Mouse (Mus musculus) midbrain, embryonic 11.5 days (tissue): ENCODE data around the gene Rmi1. TPM values are rescaled to one million over a fixed set of nuclear protein-coding genes. Genes with fewer than 3 reads are reported as not detected.

Source experiments
- ATAC-seq: fragments of 200-750 bp; cut with Nextera tagmentation; 2 replicates; pipeline ENCODE4 v1.8.0; 2017; ENCODE audit warnings: moderate TSS enrichment, moderate library complexity; ENCODE audit not compliant: low FRiP score
- DNase-seq: peaks from one replicate; pipeline ENCODE4 v3.0.0; 2015; ENCODE audit warnings: low spot score; ENCODE audit errors: missing footprints
- H3K27ac ChIP-seq: fragments of 300-500 bp; sonication (generic); 2 replicates; pipeline ENCODE4 v1.5.1; 2014; ENCODE audit warnings: low read depth, low read length
- H3K27me3 ChIP-seq: fragments of 300-500 bp; sonication (generic); 2 replicates; pipeline ENCODE4 v1.6.1; 2014; ENCODE audit warnings: mild to moderate bottlenecking, low read length, moderate library complexity, mixed read lengths; ENCODE audit not compliant: control insufficient read depth, insufficient read depth
- H3K36me3 ChIP-seq: fragments of 300-500 bp; sonication (generic); 2 replicates; pipeline ENCODE4 v1.6.1; 2014; ENCODE audit warnings: mild to moderate bottlenecking, low read length, moderate library complexity, mixed read lengths; ENCODE audit not compliant: control insufficient read depth, insufficient read depth
- H3K4me1 ChIP-seq: fragments of 300-500 bp; sonication (generic); 2 replicates; pipeline ENCODE4 v1.6.1; 2014; ENCODE audit warnings: low read length; ENCODE audit not compliant: control insufficient read depth, insufficient read depth
- H3K4me2 ChIP-seq: fragments of 300-500 bp; sonication (generic); 2 replicates; pipeline ENCODE4 v1.6.1; 2014; ENCODE audit warnings: mild to moderate bottlenecking, moderate library complexity
- H3K4me3 ChIP-seq: fragments of 300-500 bp; sonication (generic); 2 replicates; pipeline ENCODE4 v1.5.1; 2014; ENCODE audit warnings: low read depth, low read length
- H3K9ac ChIP-seq: fragments of 300-500 bp; sonication (generic); 2 replicates; pipeline ENCODE4 v1.6.1; 2014; ENCODE audit warnings: low read length
- H3K9me3 ChIP-seq: fragments of 300-500 bp; sonication (generic); 2 replicates; pipeline ENCODE4 v1.6.1; 2016; ENCODE audit warnings: low read length; ENCODE audit not compliant: control insufficient read depth
- WGBS: fragments of 180-500 bp; shearing (Covaris S2); extraction: QIAGEN DNeasy Blood & Tissue Kit; methylation state at CpG from one replicate; pipeline ENCODE4 v1.1.7; 2014; 5-methylcytosine and 5-hydroxymethylcytosine counted together
- polyA plus RNA-seq: library from polyadenylated mRNA; unstranded; fragments of >200 nt; fragmentation: Nextera tagmentation; extraction: Ambion mirVana; gene quantifications from 2 replicates; pipeline ENCODE4 v1.2.1, GENCODE M21; 2014

Gene Rmi1
- polyA plus RNA-seq, 1 experiment from 2014 or later, result 34.1 TPM

GRCm38 (mm10) chr13:58368835-58369234 is 33.2 kb upstream of the Rmi1 start:
- no peak overlapping the region for H3K27ac ChIP-seq
- no peaks in the 10 kb centered on the region for H3K9me3 ChIP-seq
- H3K4me3 ChIP-seq, result no peak overlapping the region
- no peak overlapping the region for H3K9ac ChIP-seq
- no peaks in the 10 kb centered on the region for H3K4me1 ChIP-seq
- H3K36me3 ChIP-seq, result no peaks in the 10 kb centered on the region
- WGBS, result 80% methylated on average over 4 of the region's 4 CpGs
- ATAC-seq, result no peak
- no peak for DNase-seq
- H3K27me3 ChIP-seq, result no peaks in the 10 kb centered on the region
- H3K4me2 ChIP-seq, result no peak overlapping the region

GRCm38 (mm10) chr13:58372278-58373152 is 29.5 kb upstream of the Rmi1 start:
- H3K9me3 ChIP-seq, result no peaks in the 10 kb centered on the region
- DNase-seq, result no peak
- H3K27me3 ChIP-seq, result no peaks in the 10 kb centered on the region
- H3K4me3 ChIP-seq, result no peak overlapping the region
- H3K36me3 ChIP-seq, result no peaks in the 10 kb centered on the region
- H3K9ac ChIP-seq, result no peak overlapping the region
- no peaks in the 10 kb centered on the region for H3K4me1 ChIP-seq
- H3K27ac ChIP-seq, result no peak overlapping the region
- H3K4me2 ChIP-seq, result no peak overlapping the region
- ATAC-seq, result no peak
- WGBS, result 85% methylated on average over 5 of the region's 5 CpGs

GRCm38 (mm10) chr13:58373153-58373470 is 28.9 kb upstream of the Rmi1 start:
- Histone ChIP-seq H3K27ac (no peak overlapping the region), H3K9ac (no peak overlapping the region), H3K9me3 (no peaks in the 10 kb centered on the region), H3K4me1 (no peaks in the 10 kb centered on the region), H3K27me3 (no peaks in the 10 kb centered on the region), H3K36me3 (no peaks in the 10 kb centered on the region), H3K4me2 (no peak overlapping the region), H3K4me3 (no peak overlapping the region)
- no peak for ATAC-seq
- DNase-seq, result no peak
- 93% methylated on average over 2 of the region's 2 CpGs for WGBS

GRCm38 (mm10) chr13:58384371-58384770 is 17.7 kb upstream of the Rmi1 start:
- Histone ChIP-seq H3K27ac (no peak overlapping the region), H3K9me3 (peaks cover 22% of the 10 kb centered on the region), H3K4me3 (peak overlapping the region; percentile 77), H3K27me3 (no peaks in the 10 kb centered on the region), H3K4me2 (peak overlapping the region; percentile 83), H3K9ac (peak overlapping the region; percentile 89), H3K36me3 (peaks cover 23% of the 10 kb centered on the region), H3K4me1 (peaks cover 4% of the 10 kb centered on the region; the same call in 1 of the 2 replicates)
- DNase-seq, result no peak
- 57% methylated on average over 11 of the region's 11 CpGs for WGBS
- no peak for ATAC-seq

GRCm38 (mm10) chr13:58384779-58385546 is 17.1 kb upstream of the Rmi1 start, which contains the start of gene 2210016F16Rik:
Gene 2210016F16Rik (minus strand): TSS chr13:58385225.
- H3K36me3 ChIP-seq, result peaks cover 23% of the 10 kb centered on the region
- peak within 1 kb of the TSS; percentile 77 for H3K4me3 ChIP-seq
- DNase-seq (peak; percentile 95), ATAC-seq (peak; percentile 83)
- H3K9me3 ChIP-seq, result peaks cover 20% of the 10 kb centered on the region
- no peaks in the 10 kb centered on the region for H3K27me3 ChIP-seq
- peak within 1 kb of the TSS; percentile 83 for H3K4me2 ChIP-seq
- H3K9ac ChIP-seq, result peak within 1 kb of the TSS; percentile 89
- peaks cover 4% of the 10 kb centered on the region; the same call in 1 of the 2 replicates for H3K4me1 ChIP-seq
- WGBS, result 4% methylated on average over 80 of the region's 80 CpGs
- H3K27ac ChIP-seq, result no peak within 1 kb of the TSS

GRCm38 (mm10) chr13:58385547-58385920 is 16.5 kb upstream of the Rmi1 start:
- H3K36me3 ChIP-seq, result peaks cover 19% of the 10 kb centered on the region
- H3K4me2 ChIP-seq, result peak overlapping the region; percentile 83
- peaks cover 4% of the 10 kb centered on the region; the same call in 1 of the 2 replicates for H3K4me1 ChIP-seq
- H3K27me3 ChIP-seq, result no peaks in the 10 kb centered on the region
- WGBS, result 87% methylated on average over 7 of the region's 7 CpGs
- ATAC-seq (0 out of 2 replicates have a peak, but pooled peaks have one; percentile 3), DNase-seq (no peak)
- H3K4me3 ChIP-seq, result peak overlapping the region; percentile 77
- H3K9ac ChIP-seq, result peak overlapping the region; percentile 89
- no peak overlapping the region for H3K27ac ChIP-seq
- H3K9me3 ChIP-seq, result peaks cover 14% of the 10 kb centered on the region

GRCm38 (mm10) chr13:58387948-58388347 is 14.1 kb upstream of the Rmi1 start:
- Histone ChIP-seq H3K4me3 (no peak overlapping the region), H3K27ac (no peak overlapping the region), H3K4me1 (peaks cover 4% of the 10 kb centered on the region; the same call in 1 of the 2 replicates), H3K9ac (no peak overlapping the region), H3K36me3 (peaks cover 3% of the 10 kb centered on the region; the same call in 1 of the 2 replicates), H3K9me3 (no peaks in the 10 kb centered on the region), H3K4me2 (no peak overlapping the region), H3K27me3 (no peaks in the 10 kb centered on the region)
- DNase-seq, result peak; percentile 94
- ATAC-seq, result 0 out of 2 replicates have a peak, but pooled peaks have one; percentile 14
- 21% methylated on average over 7 of the region's 7 CpGs for WGBS

GRCm38 (mm10) chr13:58388379-58388778 is 13.7 kb upstream of the Rmi1 start:
- Histone ChIP-seq H3K4me3 (no peak overlapping the region), H3K9ac (no peak overlapping the region), H3K27me3 (no peaks in the 10 kb centered on the region), H3K36me3 (peaks cover 3% of the 10 kb centered on the region; the same call in 1 of the 2 replicates), H3K27ac (no peak overlapping the region), H3K4me2 (no peak overlapping the region), H3K4me1 (peaks cover 4% of the 10 kb centered on the region; the same call in 1 of the 2 replicates), H3K9me3 (no peaks in the 10 kb centered on the region)
- WGBS, result 68% methylated on average over 3 of the region's 3 CpGs
- DNase-seq, result peak; percentile 89
- 0 out of 2 replicates have a peak, but pooled peaks have one; percentile 8 for ATAC-seq
